Mouse (Mus musculus): Measurements from ENCODE around the gene Olfr279.
A peak's percentile ranks its signal among the peaks of the same experiment; 100 is the strongest.
"Not testable (repeated sequence)": the region's sequence is repeated elsewhere in the genome, so short reads cannot be mapped to it uniquely, and the experiment has no call there.

Olfr279 gene

GRCm38 (mm10) chr15:98512232-98512631 lies 20.0 kb downstream of the Olfr279 start:
- DNase-seq = peak; percentile 30

GRCm38 (mm10) chr15:98512799-98513321 lies 20.7 kb downstream of the Olfr279 start:
- peak; percentile 68 for DNase-seq

GRCm38 (mm10) chr15:98513676-98514075 lies 21.5 kb downstream of the Olfr279 start:
- not testable (repeated sequence) for DNase-seq

- no peak for DNase-seq
These were observed 21.9 kb downstream of the Olfr279 start for GRCm38 (mm10) chr15:98514146-98514545.

- not testable (repeated sequence) for DNase-seq
These were observed 22.6 kb downstream of the Olfr279 start for GRCm38 (mm10) chr15:98514845-98515244.

GRCm38 (mm10) chr15:98517380-98518355 lies 25.5 kb downstream of the Olfr279 start:
- peak; percentile 72 for DNase-seq

- no peak for DNase-seq
These were observed 29.0 kb downstream of the Olfr279 start for GRCm38 (mm10) chr15:98521245-98521644.

- no peak for DNase-seq
These were observed 33.9 kb downstream of the Olfr279 start for GRCm38 (mm10) chr15:98526057-98526456.

- no peak for DNase-seq
These were observed 35.0 kb downstream of the Olfr279 start for GRCm38 (mm10) chr15:98527056-98527771.

- DNase-seq = no peak
These were observed 35.9 kb downstream of the Olfr279 start for GRCm38 (mm10) chr15:98528066-98528563.

GRCm38 (mm10) chr15:98532281-98532680 lies 40.1 kb downstream of the Olfr279 start:
- DNase-seq = no peak

- DNase-seq = peak; percentile 45
These were observed 40.9 kb downstream of the Olfr279 start for GRCm38 (mm10) chr15:98533035-98533531.

- DNase-seq = peak; percentile 99
These were observed 41.9 kb downstream of the Olfr279 start, which contains the start of gene Kansl2 for GRCm38 (mm10) chr15:98533881-98534627. TSS of gene Kansl2 (minus strand) at chr15:98534264.

GRCm38 (mm10) chr15:98535921-98536320 lies 43.7 kb downstream of the Olfr279 start:
- no peak for DNase-seq

GRCm38 (mm10) chr15:98536828-98537510 lies 44.8 kb downstream of the Olfr279 start:
- DNase-seq = no peak

GRCm38 (mm10) chr15:98537923-98538322 lies 45.7 kb downstream of the Olfr279 start:
- no peak for DNase-seq

GRCm38 (mm10) chr15:98541064-98541463 lies 48.9 kb downstream of the Olfr279 start:
- no peak for DNase-seq

- DNase-seq = no peak
These were observed 51.1 kb downstream of the Olfr279 start for GRCm38 (mm10) chr15:98543341-98543740.

GRCm38 (mm10) chr15:98545151-98545550 lies 52.9 kb downstream of the Olfr279 start:
- no peak for DNase-seq

GRCm38 (mm10) chr15:98546843-98547242 lies 54.6 kb downstream of the Olfr279 start:
- no peak for DNase-seq
